Mouse (Mus musculus): ENCODE measurements around the gene Spaar. TPM values are rescaled to one million over a fixed set of nuclear protein-coding genes. Genes with fewer than 3 reads are reported as not detected.

The Spaar gene
- polyA plus RNA-seq (2016; fragmentation: Nextera tagmentation; extraction: Ambion mirVana), result 0.07 TPM in 1 of 2 replicates, not detected in the other

DNA sequence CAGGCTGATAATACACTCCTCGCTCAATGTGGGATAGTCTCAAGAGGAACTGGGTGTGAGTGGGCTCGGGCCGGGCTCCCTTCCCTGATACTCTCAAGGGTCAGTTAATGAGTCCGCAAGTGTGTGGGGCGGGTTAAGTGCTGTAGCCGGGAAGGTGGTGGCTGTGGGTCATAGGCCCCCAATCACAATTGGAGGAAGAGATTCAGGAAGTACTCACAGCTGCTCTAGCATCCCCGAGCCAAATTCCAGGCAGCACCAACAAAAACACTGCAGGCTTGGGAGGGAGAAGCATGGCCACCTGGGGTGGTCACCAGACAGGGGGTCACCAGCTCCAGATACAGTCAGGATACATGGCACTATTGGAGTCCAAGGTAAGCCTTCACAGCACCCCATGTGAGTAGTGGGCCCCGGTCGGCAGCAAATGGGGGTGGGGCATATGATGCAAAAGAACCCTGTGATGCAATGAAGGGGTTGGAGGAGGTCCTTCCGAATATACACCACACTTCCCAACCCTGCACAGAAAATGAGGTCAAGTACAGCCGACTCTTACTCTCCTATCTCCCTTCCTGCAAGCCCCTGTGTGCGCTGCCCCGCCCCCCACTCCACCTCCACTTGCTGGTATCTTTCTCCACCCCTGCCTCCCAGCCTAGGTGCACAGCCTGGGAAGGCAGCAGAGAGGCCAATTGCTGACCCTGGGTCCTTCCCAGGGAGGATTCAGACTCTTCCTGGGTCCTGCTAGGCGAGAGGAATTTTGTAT, at the start of gene Spaar:
Gene Spaar, plus strand, starts transcription at position 241 of the 757 bp plus-strand sequence.
- no peaks in the 10 kb centered on the region for H3K36me3 ChIP-seq (replicated peaks)
- WGBS, result 72% methylated on average over 14 of the region's 14 CpGs
- H3K4me3 ChIP-seq, result no peak within 1 kb of the TSS
- no peaks in the 10 kb centered on the region for H3K9me3 ChIP-seq
- H3K27ac ChIP-seq, result no peak within 1 kb of the TSS
- no peak for DNase-seq (ENCODE audit: extremely low spot score, low spot score)
- H3K27me3 ChIP-seq (ENCODE audit: poor library complexity, severe bottlenecking), result no peaks in the 10 kb centered on the region
- peaks cover 12% of the 10 kb centered on the region for H3K4me1 ChIP-seq

DNA sequence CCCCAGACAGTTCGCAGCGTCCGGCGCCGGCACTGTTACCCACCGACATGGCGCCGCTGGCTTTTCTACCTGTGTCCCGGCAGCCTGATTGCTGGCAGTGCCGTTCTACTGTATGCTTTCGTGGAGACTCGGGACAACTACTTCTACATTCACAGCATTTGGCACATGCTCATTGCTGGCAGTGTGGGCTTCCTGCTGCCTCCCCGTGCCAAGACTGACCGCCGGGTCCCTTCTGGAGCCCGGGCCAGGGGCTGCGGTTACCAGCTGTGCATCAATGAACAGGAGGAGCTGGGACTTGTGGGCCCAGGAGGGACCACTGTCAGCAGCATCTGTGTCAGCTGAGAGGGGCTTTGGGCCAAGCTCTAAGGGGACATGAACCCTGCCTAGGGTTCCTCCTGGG, 39.8 kb upstream of the Spaar start:
- Histone ChIP-seq H3K4me3 (no peak overlapping the region), H3K27ac (no peak overlapping the region), H3K4me1 (no peaks in the 10 kb centered on the region), H3K9me3 (no peaks in the 10 kb centered on the region), H3K27me3 (ENCODE audit: poor library complexity, severe bottlenecking) (no peaks in the 10 kb centered on the region), H3K36me3 (replicated peaks) (peaks cover 21% of the 10 kb centered on the region)
- DNase-seq (ENCODE audit: extremely low spot score, low spot score), result no peak
- WGBS, result 94% methylated on average over 17 of the region's 17 CpGs

DNA sequence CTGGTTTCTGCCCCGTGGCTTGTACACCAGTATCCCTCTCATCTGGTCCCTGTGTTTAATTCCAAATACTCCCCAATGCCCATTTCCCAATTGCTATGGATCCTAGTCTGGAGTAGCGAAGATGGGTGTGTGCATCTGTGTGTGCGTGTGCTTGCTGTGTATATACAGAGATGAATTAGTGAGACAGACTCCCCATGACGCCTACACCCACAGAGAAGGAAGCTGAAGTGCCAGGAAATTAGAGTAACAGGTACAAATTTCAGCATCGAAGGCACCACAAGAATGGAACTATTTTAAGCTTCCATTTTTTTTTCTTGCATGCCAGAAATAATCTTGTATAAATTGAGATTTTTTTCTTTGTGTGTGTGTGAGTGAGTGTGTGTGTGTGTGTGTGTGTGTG, 38.8 kb upstream of the Spaar start:
- Histone ChIP-seq H3K36me3 (replicated peaks) (peaks cover 11% of the 10 kb centered on the region), H3K27ac (no peak overlapping the region), H3K4me1 (peaks cover 4% of the 10 kb centered on the region), H3K9me3 (no peaks in the 10 kb centered on the region), H3K4me3 (no peak overlapping the region), H3K27me3 (ENCODE audit: poor library complexity, severe bottlenecking) (no peaks in the 10 kb centered on the region)
- 84% methylated on average over 5 of the region's 5 CpGs for whole genome bisulfite sequencing
- no peak for DNase-seq (ENCODE audit: extremely low spot score, low spot score)

DNA sequence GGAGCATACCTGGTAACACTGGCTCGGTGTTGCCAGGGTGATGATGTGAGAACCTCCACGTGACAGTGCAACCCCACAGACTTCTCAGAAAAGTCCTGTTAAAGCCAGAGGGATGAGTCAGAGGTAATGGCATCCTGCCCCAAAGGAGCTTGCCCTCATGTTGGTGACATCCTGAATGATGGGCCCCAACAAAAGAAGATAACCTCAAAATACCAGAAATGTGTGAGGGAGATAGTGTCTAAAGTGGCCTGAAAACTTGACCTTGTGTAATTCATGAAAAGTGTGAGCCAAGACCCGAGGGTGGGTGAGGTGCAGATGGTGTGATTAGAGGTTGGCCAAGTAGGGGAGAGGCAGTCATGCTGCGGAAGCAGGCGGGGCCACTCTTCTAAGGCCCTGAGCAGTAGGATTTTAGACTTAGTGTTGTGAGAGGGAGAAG, 36.0 kb upstream of the Spaar start:
- WGBS, result 80% methylated on average over 5 of the region's 5 CpGs
- no peak for DNase-seq (ENCODE audit: extremely low spot score, low spot score)
- H3K27ac ChIP-seq, result no peak overlapping the region
- H3K27me3 ChIP-seq (ENCODE audit: poor library complexity, severe bottlenecking), result no peaks in the 10 kb centered on the region
- H3K36me3 ChIP-seq (replicated peaks), result peaks cover 8% of the 10 kb centered on the region
- no peak overlapping the region for H3K4me3 ChIP-seq
- H3K9me3 ChIP-seq, result no peaks in the 10 kb centered on the region
- peaks cover 4% of the 10 kb centered on the region for H3K4me1 ChIP-seq

DNA sequence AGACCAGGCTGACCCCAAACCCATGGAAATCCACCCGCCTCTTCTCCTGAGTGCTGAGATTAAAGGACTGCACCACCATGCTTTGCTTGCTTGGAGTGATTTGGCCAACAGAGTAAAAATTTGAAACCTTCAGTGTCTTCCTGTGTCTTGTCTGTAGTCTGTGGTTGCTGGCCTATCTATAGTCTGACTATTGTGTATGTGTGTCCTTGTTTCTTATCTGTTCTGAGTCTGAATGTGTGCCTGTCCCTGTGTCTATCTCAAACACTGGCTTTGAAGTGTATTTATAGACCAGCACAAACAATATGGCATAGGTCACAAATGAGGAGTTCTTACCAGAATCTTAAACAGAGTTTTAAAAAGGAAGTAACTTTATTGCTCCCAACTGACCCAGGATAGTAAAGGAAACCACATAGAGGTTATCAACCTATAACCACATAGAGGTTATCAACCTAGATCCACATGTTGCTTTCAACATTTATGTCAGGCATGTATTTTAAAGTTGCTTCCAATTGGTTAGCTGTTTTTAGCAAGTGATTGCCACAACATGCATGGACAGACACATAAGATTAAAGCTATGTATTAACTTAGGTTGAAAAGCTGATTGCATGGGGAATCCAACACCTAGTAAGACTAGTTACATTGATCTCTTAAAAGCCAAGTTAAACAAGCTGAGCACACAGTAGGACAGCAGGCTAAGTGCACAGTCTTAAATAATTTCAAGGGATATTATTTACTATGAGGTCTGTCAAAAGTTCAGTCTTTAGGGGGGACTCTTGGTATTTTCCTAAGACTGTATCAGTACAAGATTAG, 35.2 kb upstream of the Spaar start:
- Histone ChIP-seq H3K4me1 (peaks cover 4% of the 10 kb centered on the region), H3K27ac (no peak overlapping the region), H3K36me3 (replicated peaks) (peaks cover 6% of the 10 kb centered on the region), H3K4me3 (no peak overlapping the region), H3K9me3 (no peaks in the 10 kb centered on the region), H3K27me3 (ENCODE audit: poor library complexity, severe bottlenecking) (no peaks in the 10 kb centered on the region)
- WGBS, result 83% methylated on average over 1 of the region's 1 CpGs
- no peak for DNase-seq (ENCODE audit: extremely low spot score, low spot score)

DNA sequence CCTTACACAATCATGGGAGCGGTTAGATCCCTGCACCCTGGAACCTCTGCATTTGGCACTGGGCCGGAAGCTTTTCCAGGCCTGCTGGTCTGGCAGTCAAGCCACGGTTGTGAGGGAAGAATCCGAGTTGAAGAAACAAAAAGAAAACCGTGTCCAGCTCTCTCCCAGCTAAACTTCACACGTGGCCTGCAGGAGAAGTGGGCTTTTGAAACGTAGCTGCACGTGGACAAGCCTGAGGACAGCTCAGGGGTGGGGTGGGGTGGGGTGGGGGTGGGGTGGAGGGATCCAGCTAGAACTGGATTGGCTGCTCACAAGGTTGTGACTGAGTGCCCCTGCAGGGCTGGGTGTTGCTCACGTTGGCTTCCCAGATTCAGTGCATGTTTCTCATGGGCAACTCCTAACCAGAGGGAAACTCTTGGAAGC, 34.6 kb upstream of the Spaar start:
- Histone ChIP-seq H3K9me3 (no peaks in the 10 kb centered on the region), H3K4me3 (no peak overlapping the region), H3K4me1 (peaks cover 4% of the 10 kb centered on the region), H3K36me3 (replicated peaks) (peaks cover under 1% of the 10 kb centered on the region; the same call in 1 of the 2 replicates), H3K27me3 (ENCODE audit: poor library complexity, severe bottlenecking) (no peaks in the 10 kb centered on the region), H3K27ac (no peak overlapping the region)
- WGBS, result 41% methylated on average over 9 of the region's 9 CpGs
- no peak for DNase-seq (ENCODE audit: extremely low spot score, low spot score)

DNA sequence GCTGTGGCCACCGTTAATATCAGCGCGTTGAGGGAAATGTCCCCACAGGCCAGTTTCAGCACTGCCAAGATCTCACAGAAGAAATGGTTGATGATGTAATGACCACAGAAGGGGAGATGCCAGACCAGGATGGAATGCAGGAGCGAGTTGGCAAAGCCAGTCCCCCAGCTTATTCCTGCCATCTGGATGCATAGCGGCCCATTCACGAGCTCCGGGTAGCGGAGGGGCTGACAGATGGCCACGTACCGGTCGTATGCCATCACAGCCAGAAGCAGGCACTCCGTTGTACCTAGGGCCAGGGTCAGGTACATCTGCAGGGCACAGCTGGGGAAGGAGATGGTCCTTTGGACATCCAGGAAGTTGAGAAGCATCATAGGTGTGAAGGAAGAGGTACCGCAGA, 33.3 kb upstream of the Spaar start:
- DNase-seq (ENCODE audit: extremely low spot score, low spot score), result no peak
- H3K27me3 ChIP-seq (ENCODE audit: poor library complexity, severe bottlenecking), result no peaks in the 10 kb centered on the region
- H3K4me3 ChIP-seq, result no peak overlapping the region
- 95% methylated on average over 13 of the region's 13 CpGs for WGBS
- H3K27ac ChIP-seq, result no peak overlapping the region
- no peaks in the 10 kb centered on the region for H3K9me3 ChIP-seq
- H3K36me3 ChIP-seq (replicated peaks), result no peaks in the 10 kb centered on the region
- H3K4me1 ChIP-seq, result peaks cover 4% of the 10 kb centered on the region

DNA sequence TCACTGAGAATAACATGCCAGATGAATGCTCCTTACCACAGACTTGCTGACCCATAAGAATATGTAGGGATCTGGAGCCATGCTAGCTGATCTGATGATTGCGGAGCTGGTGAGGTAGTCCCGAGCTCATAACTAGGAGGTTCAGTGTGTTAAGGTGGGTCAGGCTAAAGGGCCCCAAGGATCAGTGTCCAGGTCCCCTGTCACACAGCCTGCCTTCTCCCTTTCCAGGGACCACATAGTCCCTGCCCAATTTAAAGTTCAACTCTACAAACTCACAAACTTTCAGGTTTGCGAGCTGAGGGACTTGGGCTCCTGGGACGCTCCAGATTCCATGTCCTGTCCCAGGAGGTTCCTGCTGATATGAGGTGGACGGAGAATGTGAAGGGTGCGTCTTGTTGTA, 29.1 kb upstream of the Spaar start, which contains the start of gene Olfr70:
Gene Olfr70, minus strand, starts transcription at position 101 of the 400 bp plus-strand sequence.
- no peak for DNase-seq (ENCODE audit: extremely low spot score, low spot score)
- H3K4me3 ChIP-seq, result no peak within 1 kb of the TSS
- 92% methylated on average over 6 of the region's 6 CpGs for WGBS
- H3K9me3 ChIP-seq, result no peaks in the 10 kb centered on the region
- no peaks in the 10 kb centered on the region for H3K4me1 ChIP-seq
- H3K36me3 ChIP-seq (replicated peaks), result no peaks in the 10 kb centered on the region
- no peak within 1 kb of the TSS for H3K27ac ChIP-seq
- H3K27me3 ChIP-seq (ENCODE audit: poor library complexity, severe bottlenecking), result no peaks in the 10 kb centered on the region

DNA sequence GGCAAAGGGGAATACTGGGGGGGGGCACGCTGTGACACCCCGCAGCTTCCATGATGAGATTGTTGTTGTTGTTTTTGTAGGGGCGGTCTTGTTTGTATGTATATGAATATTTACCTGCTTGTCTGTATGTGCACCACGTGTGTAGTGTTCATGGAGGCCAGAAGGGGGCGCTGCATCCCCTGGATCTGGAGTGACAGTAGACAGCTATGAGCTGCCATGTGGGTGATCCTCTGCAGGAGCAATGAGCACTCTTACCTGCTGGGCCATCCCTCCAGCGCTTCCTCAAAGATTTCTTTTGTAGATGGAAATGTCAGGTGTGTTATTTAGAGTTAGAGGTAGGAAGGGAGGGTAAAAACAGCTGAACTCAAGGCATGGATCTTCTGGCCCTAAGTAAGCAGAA, 26.4 kb upstream of the Spaar start:
- Histone ChIP-seq H3K27ac (no peak overlapping the region), H3K4me3 (no peak overlapping the region), H3K27me3 (ENCODE audit: poor library complexity, severe bottlenecking) (no peaks in the 10 kb centered on the region), H3K36me3 (replicated peaks) (no peaks in the 10 kb centered on the region), H3K4me1 (peaks cover 4% of the 10 kb centered on the region), H3K9me3 (no peaks in the 10 kb centered on the region)
- DNase-seq (ENCODE audit: extremely low spot score, low spot score), result no peak
- WGBS, result 78% methylated on average over 6 of the region's 6 CpGs

DNA sequence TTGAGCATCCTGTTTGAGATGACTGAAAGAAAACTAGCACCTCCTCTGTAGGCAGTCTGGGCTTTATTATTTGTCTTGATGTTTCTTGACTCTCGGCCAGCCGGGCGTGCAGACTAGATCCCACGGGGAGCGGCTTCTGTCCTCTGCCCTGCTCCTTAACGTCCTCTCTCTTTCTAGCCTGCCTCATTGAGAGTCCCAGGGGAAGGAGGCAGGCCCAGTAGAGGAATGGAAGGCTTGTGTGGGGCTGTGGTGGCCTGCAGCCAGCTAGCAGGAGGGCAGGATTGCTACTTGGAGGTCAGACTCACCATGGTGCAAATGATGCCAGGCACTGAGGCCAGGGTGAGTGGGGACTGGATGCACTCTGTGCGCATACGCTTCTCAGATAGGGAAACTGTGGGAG, 26.0 kb upstream of the Spaar start:
- Histone ChIP-seq H3K4me1 (peaks cover 4% of the 10 kb centered on the region), H3K27ac (no peak overlapping the region), H3K27me3 (ENCODE audit: poor library complexity, severe bottlenecking) (no peaks in the 10 kb centered on the region), H3K4me3 (no peak overlapping the region), H3K9me3 (no peaks in the 10 kb centered on the region), H3K36me3 (replicated peaks) (no peaks in the 10 kb centered on the region)
- 88% methylated on average over 8 of the region's 8 CpGs for WGBS
- DNase-seq (ENCODE audit: extremely low spot score, low spot score), result no peak

DNA sequence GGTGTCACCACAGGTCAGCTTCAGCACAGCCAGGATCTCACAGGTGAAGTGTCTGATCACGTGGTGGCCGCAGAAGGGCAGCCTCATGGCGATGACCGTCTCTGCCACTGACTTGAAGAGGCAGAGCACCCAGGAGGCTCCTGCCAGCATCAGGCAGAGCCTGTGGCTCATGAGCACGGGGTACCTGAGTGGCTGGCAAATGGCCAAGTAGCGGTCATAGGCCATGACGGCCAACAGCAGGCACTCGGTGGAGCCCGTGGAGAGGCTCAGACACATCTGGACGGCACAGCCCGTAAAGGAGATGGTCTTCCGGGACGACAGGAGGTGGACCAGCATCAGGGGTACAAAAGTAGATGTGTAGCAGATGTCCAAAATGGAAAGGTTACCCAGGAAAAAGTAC, 23.8 kb upstream of the Spaar start:
- DNase-seq (ENCODE audit: extremely low spot score, low spot score), result no peak
- Histone ChIP-seq H3K36me3 (replicated peaks) (no peaks in the 10 kb centered on the region), H3K4me3 (no peak overlapping the region), H3K9me3 (no peaks in the 10 kb centered on the region), H3K27ac (no peak overlapping the region), H3K27me3 (ENCODE audit: poor library complexity, severe bottlenecking) (no peaks in the 10 kb centered on the region), H3K4me1 (peaks cover 4% of the 10 kb centered on the region)
- 93% methylated on average over 13 of the region's 13 CpGs for WGBS

DNA sequence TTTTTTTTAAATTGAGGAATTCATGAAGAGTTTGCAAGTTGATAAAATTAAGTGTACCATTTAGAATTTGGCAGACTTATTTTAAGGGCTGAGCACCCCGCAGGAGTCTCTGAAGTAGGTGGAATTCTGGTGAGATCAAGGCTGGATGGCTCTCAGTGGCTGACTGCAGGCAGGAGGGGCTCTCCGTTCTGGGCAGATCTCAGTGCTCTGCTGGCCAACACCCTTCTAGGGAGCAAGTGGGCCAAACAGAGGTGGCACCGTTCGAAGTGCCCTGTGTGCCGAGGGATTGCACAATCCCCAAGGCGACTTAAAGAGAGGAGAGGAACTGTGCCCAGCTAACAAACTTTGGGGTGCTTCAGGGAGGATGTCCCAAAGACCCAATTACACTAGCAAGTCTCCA, 20.0 kb upstream of the Spaar start, which contains the start of gene Olfr71:
Gene Olfr71, minus strand, starts transcription at position 387 of the 400 bp plus-strand sequence.
- WGBS, result 86% methylated on average over 6 of the region's 6 CpGs
- no peaks in the 10 kb centered on the region for H3K36me3 ChIP-seq (replicated peaks)
- DNase-seq (ENCODE audit: extremely low spot score, low spot score), result no peak

DNA sequence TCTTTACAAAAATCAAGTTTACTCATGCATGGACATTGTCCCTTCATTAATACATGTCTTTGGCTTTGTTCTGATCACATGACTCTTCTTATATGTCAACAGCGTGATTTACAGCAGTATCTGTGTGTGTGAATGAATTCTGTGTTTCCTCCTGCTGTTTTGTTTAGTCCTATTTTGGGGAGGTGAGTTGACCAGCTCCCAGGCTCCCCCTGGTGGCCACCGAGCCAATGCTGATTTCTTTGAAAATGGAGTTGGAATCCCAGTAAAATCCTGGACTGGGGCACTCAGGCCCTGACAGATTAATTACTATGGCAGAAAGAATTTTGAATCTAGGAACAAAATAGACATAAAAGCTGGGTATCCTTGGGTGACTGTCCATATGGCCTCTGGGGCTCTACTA, 18.0 kb upstream of the Spaar start:
- peak; percentile 75 for DNase-seq (ENCODE audit: extremely low spot score, low spot score)
- Histone ChIP-seq H3K9me3 (no peaks in the 10 kb centered on the region), H3K4me3 (no peak overlapping the region), H3K27ac (no peak overlapping the region), H3K27me3 (ENCODE audit: poor library complexity, severe bottlenecking) (peaks cover 9% of the 10 kb centered on the region; the same call in 1 of the 2 replicates), H3K4me1 (peaks cover 4% of the 10 kb centered on the region), H3K36me3 (replicated peaks) (no peaks in the 10 kb centered on the region)
- 2% methylated on average over 2 of the region's 2 CpGs for WGBS

More for the DNA sequence above, 20.0 kb upstream of the Spaar start, which contains the start of gene Olfr71:
- Histone ChIP-seq H3K9me3 (no peaks in the 10 kb centered on the region), H3K27me3 (ENCODE audit: poor library complexity, severe bottlenecking) (peaks cover 9% of the 10 kb centered on the region; the same call in 1 of the 2 replicates), H3K4me1 (peaks cover 4% of the 10 kb centered on the region), H3K27ac (no peak within 1 kb of the TSS), H3K4me3 (no peak within 1 kb of the TSS)

Measured in forebrain, embryonic 10.5 days (tissue).